7 mouse cellular contexts compared by ENCODE assay signal in genomic region chr4:142095513-142096241, GRCm38 (mm10). TPM values are rescaled to one million over a fixed set of nuclear protein-coding genes. Genes with fewer than 3 reads are reported as not detected.
DNase-seq lines count a peak whose midpoint lies in the region; ATAC-seq and TF ChIP-seq lines count a peak whose summit lies in the region.

No protein-coding gene starts in this region.

- no peaks in the 10 kb centered on the region for H3K9me3 ChIP-seq in E14TG2a.4 (ENCODE audit: low read length)
- H3K9me3 ChIP-seq in embryonic facial prominence, embryonic 14.5 days (ENCODE audit: control insufficient read depth, low read length) = no peaks in the 10 kb centered on the region
- no peaks in the 10 kb centered on the region for H3K9me3 ChIP-seq in intestine, postnatal 0 days (ENCODE audit: control insufficient read depth)

- peak; percentile 16 for DNase-seq in adipocyte (ENCODE audit: low spot score)
- DNase-seq in embryonic facial prominence, embryonic 14.5 days (ENCODE audit: low spot score) = peak; percentile 91
- peak; percentile 80 for DNase-seq in heart, postnatal 4 days
- peak; percentile 50 for DNase-seq in lung, postnatal 14 days

- H3K36me3 ChIP-seq in E14TG2a.4 (ENCODE audit: insufficient read depth, low read length) = no peaks in the 10 kb centered on the region
- H3K36me3 ChIP-seq in embryonic facial prominence, embryonic 14.5 days (ENCODE audit: control insufficient read depth, insufficient read depth, low read length) = no peaks in the 10 kb centered on the region
- no peaks in the 10 kb centered on the region for H3K36me3 ChIP-seq in intestine, postnatal 0 days (ENCODE audit: control insufficient read depth, insufficient read depth)

- peak overlapping the region; percentile 7; the same call in 1 of the 2 replicates for H3K4me2 ChIP-seq in embryonic facial prominence, embryonic 14.5 days (ENCODE audit: low read depth, low read length)
- H3K4me2 ChIP-seq in intestine, postnatal 0 days (replicated peaks; ENCODE audit: low read depth) = no peak overlapping the region

- no peaks in the 10 kb centered on the region for H3K27me3 ChIP-seq in E14TG2a.4 (ENCODE audit: insufficient read depth, low read length)
- H3K27me3 ChIP-seq in embryonic facial prominence, embryonic 14.5 days (replicated peaks; ENCODE audit: control insufficient read depth, insufficient read depth, low read length) = no peaks in the 10 kb centered on the region
- no peaks in the 10 kb centered on the region for H3K27me3 ChIP-seq in intestine, postnatal 0 days (replicated peaks; ENCODE audit: control insufficient read depth, insufficient read depth, low read length)

- H3K9ac ChIP-seq in embryonic facial prominence, embryonic 14.5 days (ENCODE audit: low read depth, low read length) = no peak overlapping the region
- H3K9ac ChIP-seq in intestine, postnatal 0 days (ENCODE audit: low read depth, low read length) = no peak overlapping the region

- H3K4me3 ChIP-seq in E14TG2a.4 (replicated peaks; ENCODE audit: low read length) = 0 out of 2 replicates have a peak overlapping the region, but pooled peaks have one; percentile 26
- no peak overlapping the region for H3K4me3 ChIP-seq in embryonic facial prominence, embryonic 14.5 days (ENCODE audit: low read depth, low read length)
- no peak overlapping the region for H3K4me3 ChIP-seq in intestine, postnatal 0 days (ENCODE audit: low read depth, low read length)

- peaks cover 39% of the 10 kb centered on the region for H3K4me1 ChIP-seq in E14TG2a.4 (replicated peaks; ENCODE audit: low read depth, low read length)
- H3K4me1 ChIP-seq in embryonic facial prominence, embryonic 14.5 days (ENCODE audit: control insufficient read depth, insufficient read depth, low read length) = peaks cover 12% of the 10 kb centered on the region
- H3K4me1 ChIP-seq in intestine, postnatal 0 days (replicated peaks; ENCODE audit: control insufficient read depth, insufficient read depth, low read length) = 0 out of 2 replicates have a peak, but pooled peaks cover 3% of the 10 kb centered on the region

- 18% methylated on average over 13 of the region's 15 CpGs for WGBS in embryonic facial prominence, embryonic 14.5 days
- WGBS in intestine, postnatal 0 days = 65% methylated on average over 15 of the region's 15 CpGs

- ATAC-seq in embryonic facial prominence, embryonic 14.5 days (ENCODE audit: low read depth) = peak; percentile 71
- no peak for ATAC-seq in inflammation-experienced regulatory T-cells, adult 6 months
- ATAC-seq in intestine, postnatal 0 days = no peak

- H3K27ac ChIP-seq in embryonic facial prominence, embryonic 14.5 days (replicated peaks; ENCODE audit: low read depth, low read length) = peak overlapping the region; percentile 28
- H3K27ac ChIP-seq in intestine, postnatal 0 days (ENCODE audit: low read depth, low read length) = no peak overlapping the region

- TF ChIP-seq CTCF in E14TG2a.4 (conservative IDR thresholded peaks at IDR 0.05; ENCODE audit: low read length) = no peak
- TF ChIP-seq CTCF in intestine, postnatal 0 days (IDR thresholded peaks at IDR 0.05; ENCODE audit: low read depth) = no peak

RNA-seq across cellular contexts. Expression of gene Tmem51, which starts 11.6 kb away (rescaled TPM):
- 14.6 and 14.9 TPM in 2 replicates for polyA plus RNA-seq in embryonic facial prominence, embryonic 14.5 days (2014; fragmentation: Nextera tagmentation; extraction: Ambion mirVana)
- 10 to 100 TPM; 34.2 to 40.5 TPM for total RNA-seq in heart, postnatal 4 days (2021)
- polyA plus RNA-seq in inflammation-experienced regulatory T-cells, adult 6 months (2017; shearing (Covaris generic)) = 1 to 10 TPM in 1 of 3 experiments, under 1 TPM in 2; 0.17 to 1.4 (median 0.50) TPM
- 212 and 256 TPM in 2 replicates for polyA plus RNA-seq in intestine, postnatal 0 days (2015; fragmentation: Nextera tagmentation; extraction: Ambion mirVana)

Comparison
In these comparisons a context has a peak if more than half of its experiments do, and no peak if none do; other contexts are left out.
1. DNase-seq: peak in every context shown above with its lines; median percentile 91 in embryonic facial prominence, embryonic 14.5 days; 80 in heart, postnatal 4 days; 50 in lung, postnatal 14 days; 16 in adipocyte.
2. RNA of gene Tmem51, which starts 11.6 kb away (polyA plus RNA-seq): 212 to 256 TPM in intestine, postnatal 0 days; 14.6 to 14.9 TPM in embryonic facial prominence, embryonic 14.5 days and 0.17 to 1.4 TPM in inflammation-experienced regulatory T-cells, adult 6 months; every median in the first group is over 10 times any median in the second.